Mouse (Mus musculus): ENCODE data around the gene Cts6.
A peak's percentile ranks its signal among the peaks of the same experiment; 100 is the strongest.
"Not testable (repeated sequence)": the region's sequence is repeated elsewhere in the genome, so short reads cannot be mapped to it uniquely, and the experiment has no call there.

The Cts6 gene

GRCm38 (mm10) chr13:61203310-61203709, at the start of gene Cts6:
Cts6 (minus strand) TSS chr13:61203410.
- DNase-seq (ENCODE audit: low spot score in 2 of 2): no peak

- DNase-seq (ENCODE audit: low spot score in 2 of 2): peak in 1 of 2 experiments; percentile 63
Observed at GRCm38 (mm10) chr13:61241076-61241947, 38.1 kb upstream of the Cts6 start.

- not testable (repeated sequence) for DNase-seq (ENCODE audit: low spot score in 2 of 2)
Observed at GRCm38 (mm10) chr13:61185151-61185933, 17.9 kb downstream of the Cts6 start.

- no peak for DNase-seq (ENCODE audit: low spot score in 2 of 2)
Observed at GRCm38 (mm10) chr13:61164622-61165021, 38.6 kb downstream of the Cts6 start.

GRCm38 (mm10) chr13:61164156-61164555, 39.1 kb downstream of the Cts6 start, which contains the start of gene Ctsr:
Ctsr (minus strand) TSS chr13:61164256.
- DNase-seq (ENCODE audit: low spot score in 2 of 2): no peak

Data from urinary bladder, postnatal 4 days (tissue).